Mouse (Mus musculus): ENCODE data around the gene Tsr1.

Gene Tsr1

DNA sequence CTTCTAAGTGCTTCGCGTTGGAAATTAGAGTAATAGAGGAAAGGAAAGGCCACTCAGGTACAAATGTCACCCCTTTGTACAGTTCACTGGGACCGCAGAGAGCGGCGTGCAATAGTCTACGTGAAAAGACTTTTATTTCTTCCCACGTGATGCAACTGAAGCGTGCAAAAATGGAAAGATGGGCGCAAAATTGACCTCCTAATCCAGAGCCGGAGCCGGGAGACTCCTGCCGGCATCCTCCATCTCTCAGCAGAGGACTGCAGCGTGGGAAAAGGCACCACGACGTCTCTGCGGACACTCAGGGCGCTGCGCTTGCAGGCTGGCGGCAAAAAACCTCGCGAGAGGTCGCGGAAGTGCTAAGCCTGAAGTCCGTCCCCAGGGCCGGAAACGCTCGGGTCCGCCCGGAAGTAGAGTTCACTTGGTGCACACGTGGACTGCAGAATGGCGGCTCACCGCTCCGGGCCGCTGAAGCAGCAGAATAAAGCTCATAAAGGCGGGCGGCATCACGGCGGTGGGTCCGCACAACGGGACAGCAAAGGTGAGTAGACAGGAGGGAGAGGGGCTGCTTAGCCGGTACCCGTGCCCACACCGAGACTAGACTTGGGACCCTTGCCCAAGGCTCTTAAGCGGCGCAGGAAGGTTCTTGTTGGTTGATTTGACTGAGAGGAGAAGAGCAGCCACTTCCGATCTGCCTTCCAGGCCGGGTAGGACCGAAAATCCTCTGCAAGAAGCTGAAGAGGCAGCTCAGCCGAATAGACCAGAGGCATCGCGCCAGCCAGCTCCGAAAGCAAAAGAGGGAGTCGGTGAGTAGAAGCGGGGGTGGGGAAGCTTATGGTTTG is at the start of gene Tsr1:
TSS of gene Tsr1 (plus strand) at position 394 of the 839 bp plus-strand sequence.
- DNase-seq = peak; percentile 93

DNA sequence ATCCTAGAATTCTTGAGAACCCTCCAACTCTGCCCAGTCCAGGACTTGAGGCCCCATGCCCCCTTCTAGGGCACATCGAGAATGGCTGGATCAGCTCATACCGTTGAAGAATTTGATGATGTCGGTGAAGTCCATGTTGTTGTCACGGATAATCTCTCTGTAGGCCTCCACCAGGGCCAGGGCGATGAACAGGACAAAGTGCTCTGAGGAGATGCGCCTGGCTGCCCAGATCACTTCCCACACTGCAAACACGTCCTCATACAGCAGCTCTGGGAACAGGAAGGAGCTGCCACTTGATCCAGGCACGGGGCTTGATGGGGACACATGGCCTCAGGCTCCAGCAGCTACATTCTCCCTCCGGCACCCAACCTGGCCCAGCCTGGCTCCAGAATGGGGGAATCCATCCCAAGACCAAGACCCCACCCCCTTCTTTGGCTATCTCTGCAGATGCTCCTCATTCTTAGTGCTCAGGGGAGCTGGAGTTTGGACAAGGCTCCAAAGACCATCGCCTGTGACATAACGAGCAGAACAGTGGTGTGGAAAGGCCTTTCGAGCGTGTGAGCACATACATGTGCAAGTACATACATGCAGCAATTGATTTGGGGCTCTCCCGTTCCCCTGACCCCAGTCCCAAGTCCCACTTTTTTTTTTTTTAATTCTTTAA is 46.7 kb upstream of the Tsr1 start:
- DNase-seq = peak; percentile 89

DNA sequence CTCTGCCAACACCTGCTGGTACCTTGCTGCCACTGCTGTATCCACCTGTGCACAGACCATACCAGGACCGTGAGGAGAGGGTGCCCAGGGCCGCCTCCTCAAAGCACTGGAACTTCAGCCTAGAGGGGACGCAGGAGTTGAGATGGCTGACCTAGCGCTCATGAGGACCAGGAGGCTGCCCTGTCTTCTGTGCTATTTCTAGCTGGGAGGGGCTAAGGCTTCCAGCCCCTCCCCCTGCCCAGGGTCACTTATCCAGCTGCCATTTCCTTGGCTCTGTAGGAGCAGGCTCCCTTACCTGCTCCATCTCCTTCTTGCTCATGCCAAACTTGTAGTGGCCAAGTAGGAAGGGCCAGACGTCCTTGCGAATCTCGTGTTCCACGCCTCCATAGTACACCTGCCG is 40.1 kb upstream of the Tsr1 start:
- no peak for DNase-seq

DNA sequence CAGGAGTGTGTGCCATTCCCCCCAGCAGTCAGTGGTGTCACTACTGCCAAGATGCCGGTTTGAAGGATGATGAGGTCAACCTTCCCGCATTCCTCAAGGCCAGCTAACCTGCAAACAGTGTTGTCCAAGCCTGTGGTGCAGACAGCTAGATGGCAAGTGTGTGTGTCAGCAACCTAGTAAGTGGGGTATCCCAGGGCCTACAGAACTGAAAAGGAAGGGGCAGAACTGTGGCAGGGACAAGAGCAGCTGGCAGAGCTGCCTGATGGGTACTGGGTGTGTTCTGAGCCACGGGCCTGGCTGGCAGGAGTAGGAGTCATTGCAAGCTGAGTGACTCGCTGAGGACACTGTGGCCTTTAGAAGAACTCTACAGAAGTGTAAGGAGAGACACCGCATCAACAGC is 35.7 kb upstream of the Tsr1 start:
- no peak for DNase-seq

DNA sequence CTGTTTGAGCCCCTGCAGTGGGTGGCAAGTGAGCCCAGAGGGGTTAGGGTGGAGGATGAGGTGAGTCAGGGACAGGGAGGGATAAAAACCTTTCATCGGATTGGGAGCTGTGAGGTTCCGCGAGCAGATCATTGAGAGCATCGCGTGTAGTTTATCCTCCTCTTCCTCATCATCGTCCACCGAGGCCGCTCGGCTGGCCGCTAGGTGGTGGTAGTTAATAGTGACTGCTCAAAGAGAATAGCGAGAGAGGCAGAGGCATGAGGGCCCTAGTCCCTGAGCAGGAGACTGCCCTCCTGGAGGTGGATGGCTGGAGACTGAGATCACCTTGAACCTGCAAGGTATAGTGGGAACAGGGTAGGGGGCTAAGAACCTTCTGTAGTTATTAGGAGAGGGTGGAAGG is 34.4 kb upstream of the Tsr1 start:
- DNase-seq = no peak

DNA sequence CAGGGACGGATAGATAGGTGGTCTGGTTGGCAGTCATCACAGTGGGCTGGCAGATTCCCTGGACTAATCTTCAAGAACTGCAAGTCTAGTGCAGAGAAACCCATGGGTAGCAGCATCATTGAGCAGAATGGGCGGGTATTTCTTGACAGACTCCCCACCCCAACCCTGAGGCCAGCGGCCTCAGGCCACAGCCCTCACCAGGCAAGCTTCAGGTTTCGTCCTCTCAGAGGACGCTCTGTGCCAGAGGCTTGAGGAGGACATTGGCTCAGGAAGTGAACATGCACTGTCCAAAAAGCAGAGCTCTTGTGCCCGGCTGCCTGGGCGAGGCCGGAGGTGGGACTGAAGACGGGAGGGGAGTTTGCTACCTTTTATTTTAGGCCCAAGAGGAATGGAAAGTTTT is 33.5 kb upstream of the Tsr1 start:
- no peak for DNase-seq

DNA sequence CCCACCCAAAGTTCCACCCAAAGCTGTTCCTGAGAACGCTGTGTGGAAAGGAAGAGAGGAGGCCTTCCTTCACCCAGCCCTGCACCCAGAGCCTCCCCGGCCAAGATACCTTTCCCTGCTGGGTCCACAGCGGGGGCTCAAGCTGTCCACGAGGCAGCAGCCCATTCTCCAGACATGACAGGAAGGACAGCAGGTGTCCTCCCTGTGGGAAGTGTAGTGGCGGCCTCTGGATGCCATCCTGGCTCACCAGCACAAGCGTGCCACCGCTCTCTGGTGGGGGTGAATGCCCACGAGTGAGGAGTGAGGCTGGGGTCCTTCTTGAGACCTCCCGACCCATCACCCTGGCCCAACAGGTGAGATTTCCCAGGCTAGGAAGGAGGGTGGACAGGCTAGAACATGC is 32.6 kb upstream of the Tsr1 start:
- DNase-seq = no peak

DNA sequence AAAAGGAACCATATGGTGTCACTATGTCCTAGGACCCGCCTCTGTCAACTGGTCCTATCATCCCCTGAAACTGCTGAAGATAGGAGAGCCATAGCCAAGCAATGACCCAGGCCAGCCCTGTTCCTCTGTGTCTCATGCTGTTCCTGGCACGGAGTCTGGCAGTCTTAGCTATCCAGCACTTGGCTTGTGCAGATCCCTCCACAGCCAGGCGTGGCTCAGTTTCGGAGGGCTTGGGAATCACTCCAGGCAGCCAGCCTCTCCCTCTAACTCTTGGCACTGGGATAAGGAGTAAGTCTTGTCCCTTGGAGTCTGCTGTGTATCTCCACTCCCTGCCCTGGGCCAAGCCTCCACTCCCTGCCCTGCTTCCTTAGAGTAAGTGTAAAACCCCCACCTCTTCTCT is 31.2 kb upstream of the Tsr1 start:
- no peak for DNase-seq

DNA sequence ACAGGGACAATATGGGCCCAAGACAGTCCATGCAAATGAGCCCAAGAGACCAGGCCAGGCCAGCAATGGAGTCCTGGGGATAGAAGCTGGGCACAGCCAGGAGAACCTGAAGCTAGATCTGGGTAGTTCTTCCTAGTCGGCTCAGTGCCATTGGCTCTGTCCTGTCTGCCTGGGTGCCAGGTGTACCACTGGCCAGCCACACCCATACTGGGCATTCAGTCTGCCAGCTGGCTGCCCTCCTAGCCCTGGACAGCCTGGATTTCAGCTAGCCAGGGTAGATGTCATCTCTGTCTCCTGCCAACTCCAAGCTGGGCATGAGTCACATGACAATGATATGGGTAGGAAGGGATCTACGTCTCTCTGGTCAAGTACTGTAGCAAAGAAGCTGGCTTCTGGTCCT is 30.7 kb upstream of the Tsr1 start:
- DNase-seq = peak; percentile 87

DNA sequence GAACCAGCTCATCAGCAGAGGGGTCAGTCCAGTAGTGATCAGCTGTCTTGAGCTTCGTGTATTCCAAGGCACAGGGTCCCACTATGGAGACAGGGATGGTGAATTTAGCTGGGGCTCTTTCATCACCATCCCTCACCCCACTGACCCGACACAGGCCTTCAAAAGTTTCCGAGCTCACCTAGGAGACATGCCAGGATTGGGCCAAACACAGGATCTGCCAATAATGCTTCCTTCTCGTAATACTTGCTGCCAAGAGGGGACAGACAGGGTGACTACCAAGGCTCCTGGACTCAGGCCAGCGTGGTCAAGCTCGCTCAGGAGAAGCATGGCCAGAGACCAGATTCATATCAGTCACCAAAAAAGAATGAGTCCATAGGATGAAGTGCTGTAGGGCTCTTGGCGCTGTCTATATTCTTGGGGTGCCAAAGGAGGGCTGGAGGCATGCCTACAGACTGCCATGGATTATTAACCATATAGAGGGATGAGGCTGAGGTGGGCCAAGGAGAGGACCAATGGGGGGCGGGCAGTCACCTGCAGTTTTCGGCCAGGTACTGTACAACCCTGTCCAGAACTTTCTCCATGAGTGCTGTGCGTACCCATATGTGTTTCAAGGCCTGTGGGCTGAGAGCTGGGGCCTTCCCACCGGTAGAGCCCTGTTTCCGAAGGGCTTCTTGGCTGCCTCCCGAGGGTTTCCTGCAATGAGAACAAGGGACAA is 29.7 kb upstream of the Tsr1 start:
- DNase-seq = no peak

DNA sequence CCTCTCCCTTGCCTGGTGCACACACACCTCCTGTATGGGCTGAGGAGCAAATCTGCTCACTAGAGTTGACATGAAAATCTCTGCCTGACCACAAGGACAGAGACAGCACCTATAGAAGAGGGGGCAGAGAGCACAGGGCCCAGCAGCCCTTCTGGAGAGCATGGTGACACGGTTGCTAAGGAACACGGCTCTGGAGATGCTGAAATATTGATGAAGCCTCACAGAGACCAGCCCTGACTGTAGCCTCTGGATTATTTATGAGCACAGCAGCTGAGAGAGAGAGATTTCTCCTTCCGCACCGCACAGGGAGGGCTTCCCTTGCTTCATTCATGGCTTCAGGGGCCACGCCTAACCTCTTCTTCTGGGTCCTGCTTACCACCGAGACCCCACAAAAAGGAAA is 28.3 kb upstream of the Tsr1 start:
- no peak for DNase-seq

DNA sequence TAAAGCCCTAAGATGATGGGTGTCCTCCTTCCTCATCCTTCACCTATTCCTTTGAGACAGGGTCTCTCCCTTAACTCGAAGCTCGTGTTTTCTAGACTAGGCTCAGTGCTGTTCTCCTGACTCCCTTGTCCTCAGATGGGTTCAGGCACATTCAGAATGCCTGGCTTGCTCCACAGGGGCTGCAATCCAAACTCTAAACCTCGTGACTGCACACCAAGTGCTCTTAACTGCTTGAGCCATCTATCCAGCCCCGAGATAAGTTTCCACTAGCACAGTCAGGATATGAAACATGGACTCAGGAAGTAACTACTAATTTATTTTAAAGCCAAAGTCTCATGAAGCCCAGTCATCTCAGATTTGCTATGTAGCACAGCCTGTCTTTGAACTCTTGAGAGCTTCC is 27.3 kb upstream of the Tsr1 start:
- DNase-seq = peak; percentile 27

DNA sequence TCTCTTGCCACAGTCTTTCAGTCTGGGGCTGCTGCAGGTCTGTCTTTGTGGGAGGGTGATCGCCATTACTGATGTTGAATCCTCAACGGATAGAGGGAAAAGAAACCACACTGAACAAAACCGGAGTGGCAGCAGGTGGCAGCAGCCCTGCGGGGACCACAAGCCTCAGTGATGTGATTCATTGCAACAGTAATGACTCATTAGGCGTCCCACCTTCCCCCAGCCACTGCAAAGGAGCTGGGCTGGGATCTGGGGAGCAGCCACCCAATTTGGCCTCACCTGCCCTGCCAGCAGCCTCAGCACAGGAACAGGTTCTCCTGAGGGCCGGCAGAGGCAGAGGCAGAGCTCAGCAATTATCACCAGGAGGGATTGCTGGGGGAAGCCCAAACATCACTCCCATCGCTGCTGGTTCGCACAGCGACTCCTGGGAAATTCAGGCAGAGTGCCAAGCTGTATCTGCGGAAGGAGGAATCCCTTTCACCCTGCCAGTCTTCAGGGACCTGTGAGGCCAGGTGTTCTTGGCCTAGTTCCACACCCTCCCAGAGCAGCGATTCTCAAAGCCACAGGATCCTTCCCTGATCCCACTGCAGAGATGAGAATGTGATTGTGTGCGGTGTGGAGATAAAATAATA is 26.8 kb upstream of the Tsr1 start:
- DNase-seq = no peak

DNA sequence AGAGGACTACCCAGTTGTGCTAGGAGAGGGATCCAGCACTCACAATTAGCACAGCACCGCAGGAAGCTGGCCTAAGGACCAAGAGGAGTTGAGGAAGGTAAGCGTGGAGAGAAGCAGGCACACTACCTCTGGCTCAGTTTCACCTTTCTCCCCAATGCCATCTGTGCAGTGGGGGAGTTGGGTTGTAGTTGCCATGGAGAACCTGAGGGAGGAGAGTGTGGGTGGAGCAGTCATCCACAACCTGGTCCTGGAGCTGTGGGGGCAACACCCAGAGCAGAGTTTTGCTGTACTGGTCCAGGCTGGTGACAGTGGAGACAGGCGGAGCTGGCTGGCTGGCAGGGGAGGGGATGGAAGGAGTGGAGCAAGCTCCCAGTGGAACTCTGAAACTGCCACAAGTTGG is 23.2 kb upstream of the Tsr1 start:
- no peak for DNase-seq

DNA sequence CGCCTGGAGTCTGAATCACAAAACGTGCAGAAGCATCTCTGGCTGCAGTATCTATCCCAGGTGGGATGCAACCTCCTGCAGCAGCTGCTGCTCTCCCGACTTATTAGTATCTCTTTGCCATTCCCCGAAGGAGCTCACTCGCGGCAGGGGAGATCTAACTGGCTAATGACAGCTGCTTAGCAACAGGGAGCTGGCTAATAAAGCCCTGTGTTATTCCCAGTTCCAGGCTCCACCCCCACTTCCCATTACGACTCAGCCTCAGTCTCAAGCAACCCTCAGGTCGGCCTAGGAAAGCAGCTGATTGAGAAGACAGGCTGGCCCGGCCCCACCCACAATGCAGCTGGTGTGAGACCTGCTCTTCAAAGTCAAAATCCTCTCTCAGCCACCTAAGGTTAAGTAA is 21.1 kb upstream of the Tsr1 start:
- DNase-seq = peak; percentile 46

DNA sequence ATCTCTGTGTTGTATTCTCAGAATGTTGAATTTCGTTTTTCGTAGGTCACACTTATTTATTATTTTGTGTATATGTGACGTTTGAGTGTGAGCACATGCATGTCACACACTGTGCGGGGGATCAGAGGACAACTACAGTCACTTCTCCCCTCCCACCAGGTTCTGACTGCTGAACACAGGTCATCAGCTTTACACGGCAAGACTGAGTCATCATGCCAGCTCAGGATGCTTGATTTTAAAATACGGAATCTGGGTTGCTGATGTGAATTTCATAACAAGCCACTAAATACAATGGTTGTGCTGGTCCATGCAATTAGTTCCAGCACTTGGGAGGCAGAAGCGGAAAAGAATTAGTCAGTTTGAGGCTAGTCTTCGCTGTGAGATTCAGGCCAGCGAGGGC is 16.9 kb upstream of the Tsr1 start:
- DNase-seq = no peak

DNA sequence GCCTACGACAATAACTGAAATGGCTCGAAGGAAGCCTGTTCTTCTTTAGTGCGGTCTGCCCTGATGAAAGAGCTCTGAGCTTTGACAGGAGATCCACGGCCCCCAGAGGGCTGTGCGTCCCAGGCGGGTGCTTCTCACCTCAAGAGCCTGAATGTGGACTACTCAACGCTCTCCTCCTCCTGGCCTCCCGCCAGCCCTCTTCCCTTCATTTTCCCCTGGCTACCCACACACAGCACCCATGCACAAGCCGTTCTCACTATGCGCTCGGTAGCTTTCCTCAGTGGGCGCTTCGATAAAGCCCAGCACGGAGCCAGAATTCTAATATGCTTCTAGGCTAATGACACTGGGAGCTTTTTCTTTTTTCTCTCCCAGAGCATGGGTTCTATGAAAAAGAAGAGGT is 15.9 kb upstream of the Tsr1 start:
- DNase-seq = no peak

DNA sequence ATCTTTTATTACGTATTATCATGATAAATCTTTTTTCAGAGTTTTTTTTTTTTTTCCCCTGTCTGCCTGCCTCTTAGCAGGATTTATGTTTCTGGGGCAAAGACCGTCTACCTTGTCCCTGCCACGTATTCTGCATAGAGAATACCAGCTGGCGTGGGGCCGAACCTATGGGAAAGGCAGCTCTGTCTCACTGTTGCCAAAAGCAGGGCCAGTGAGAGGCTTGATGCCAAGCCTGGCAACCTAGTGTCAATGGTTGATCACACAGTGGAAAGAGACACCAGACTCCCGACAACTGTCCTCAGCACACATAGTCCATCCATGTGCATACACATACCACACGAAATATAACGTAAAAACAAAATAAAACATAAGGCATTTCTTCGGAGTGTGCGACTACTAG is 14.8 kb upstream of the Tsr1 start:
- DNase-seq = no peak

DNA sequence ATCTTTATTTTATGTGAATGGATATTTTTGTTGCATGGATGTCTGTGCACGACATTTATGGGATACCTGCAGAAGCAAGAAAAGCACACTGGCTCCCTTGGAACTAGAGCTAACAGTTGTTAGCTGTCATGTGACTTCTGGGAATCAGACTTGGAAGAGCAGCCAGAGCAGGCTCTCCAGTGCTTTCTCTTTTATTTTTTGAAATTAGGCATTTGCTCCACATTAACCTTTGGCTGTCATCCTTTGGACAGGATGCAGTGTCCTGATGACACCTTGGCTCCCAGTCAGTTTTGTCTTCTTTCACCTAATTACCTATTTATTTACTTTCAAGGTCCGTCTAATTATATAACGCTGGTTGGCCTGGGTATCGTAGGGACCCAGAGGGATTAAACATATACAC is 3.3 kb upstream of the Tsr1 start:
- peak; percentile 69 for DNase-seq

DNA sequence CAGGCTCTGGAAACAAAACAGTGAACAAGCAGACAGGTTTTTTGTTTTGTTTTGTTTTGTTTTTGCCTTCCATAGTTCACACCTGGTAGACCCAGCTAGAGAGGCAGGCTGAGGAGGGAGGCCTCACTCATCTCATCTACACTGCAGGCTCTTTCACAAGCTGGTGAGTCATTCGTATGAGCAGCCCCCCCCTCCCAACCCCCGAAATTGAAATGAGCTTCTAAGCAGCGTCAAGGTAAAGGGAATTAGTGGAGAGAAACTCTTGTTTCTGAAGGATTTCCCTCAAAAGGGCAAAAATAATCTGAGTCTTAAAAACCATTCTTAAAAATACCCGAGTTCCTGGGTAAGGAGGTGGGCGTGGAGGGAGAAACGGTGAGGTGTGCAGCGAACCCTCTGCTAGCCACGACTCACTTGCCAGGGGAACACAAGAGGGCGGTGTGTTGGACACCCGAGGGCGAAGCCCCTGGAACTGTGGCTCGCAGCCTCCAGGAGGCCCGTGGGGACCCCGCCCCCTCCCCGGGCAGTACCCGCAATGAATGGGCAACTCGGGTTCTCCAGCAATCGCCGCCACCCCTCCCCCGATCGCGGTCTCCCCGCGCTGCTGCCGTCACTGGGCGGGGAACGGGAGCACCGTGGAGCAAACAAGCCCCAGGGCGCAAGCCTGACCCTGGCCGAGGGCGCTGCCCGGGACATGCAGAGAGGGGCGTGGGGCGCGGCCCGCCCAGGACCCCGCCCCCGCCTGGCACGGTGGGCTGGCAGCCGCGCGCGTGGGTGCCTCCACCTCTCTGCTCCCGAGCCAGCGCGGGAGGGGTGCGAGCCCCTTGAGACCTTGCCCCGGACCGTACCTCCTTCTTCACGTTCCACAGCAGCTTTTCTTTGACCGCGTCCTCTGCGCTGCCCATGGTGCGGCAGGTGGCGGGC is 1.6 kb upstream of the Tsr1 start:
- DNase-seq = peak; percentile 67

DNA sequence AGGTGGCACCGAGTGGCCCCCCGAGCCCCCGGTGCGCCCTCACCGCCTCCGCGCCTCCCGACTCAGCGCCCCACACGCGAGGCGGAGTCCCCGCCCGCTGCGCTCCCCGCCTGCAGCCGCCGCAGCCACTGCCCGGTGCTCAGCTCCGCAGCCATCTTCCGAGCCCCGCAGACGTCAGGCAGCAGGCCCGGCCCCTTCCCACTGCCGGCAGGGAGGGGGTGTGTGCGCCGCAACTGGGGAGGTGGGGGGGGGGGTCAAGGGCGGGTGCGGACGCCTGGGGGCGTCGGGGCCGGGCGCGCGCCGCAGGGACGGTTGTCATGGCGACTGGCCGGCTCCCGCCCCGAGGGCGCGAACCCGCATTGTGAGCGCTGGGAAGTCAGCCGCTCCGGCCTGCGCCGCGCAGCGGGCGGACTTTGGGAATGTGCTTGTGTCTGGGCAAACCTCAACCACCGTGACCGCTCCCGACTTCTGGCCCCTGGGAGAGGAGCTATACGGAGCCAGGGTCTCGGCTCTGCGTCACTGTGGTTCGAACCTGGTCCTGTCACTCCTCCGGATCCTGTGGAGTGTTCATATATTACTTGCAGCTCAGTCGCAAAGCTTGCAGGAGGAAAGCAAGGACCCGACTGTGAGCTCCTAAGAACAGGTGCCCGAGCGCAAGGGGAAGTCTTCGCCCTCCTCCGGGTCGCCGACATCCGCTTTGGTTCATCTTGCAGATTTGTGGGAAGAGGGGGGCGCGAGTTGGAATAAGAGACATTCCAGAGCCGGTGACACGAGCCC is 782 bp upstream of the Tsr1 start, which contains the start of gene Sgsm2:
TSS of gene Sgsm2 (minus strand) at position 160 of the 777 bp plus-strand sequence.
- peak; percentile 76 for DNase-seq

DNA sequence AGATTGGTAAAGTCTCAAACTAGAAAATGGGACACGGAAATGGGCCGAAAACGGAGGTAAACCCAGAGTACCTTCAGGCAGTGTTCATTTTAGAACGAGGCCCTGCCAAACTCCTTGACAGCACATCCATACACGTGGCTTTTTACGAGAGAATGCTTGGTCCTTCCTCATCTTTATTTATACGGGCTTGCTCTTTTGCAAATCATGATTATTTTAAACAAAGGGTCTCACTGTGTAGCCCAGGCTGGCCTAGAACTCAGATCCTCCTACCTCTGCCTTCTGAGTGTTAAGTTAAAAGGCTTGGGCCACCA is 601 bp downstream of the Tsr1 start:
- no peak for DNase-seq
